Mouse (Mus musculus): Measurements from ENCODE around the gene Rora. TPM values are rescaled to one million over a fixed set of nuclear protein-coding genes. Genes with fewer than 3 reads are reported as not detected.

The Rora gene
- polyA plus RNA-seq, 1 experiment from 2014 or later = 4.4 TPM

- no peak overlapping the region for H3K4me2 ChIP-seq (ENCODE audit: low read length)
- no peaks in the 10 kb centered on the region for H3K36me3 ChIP-seq (ENCODE audit: control insufficient read depth, insufficient read depth, low read length)
- H3K4me3 ChIP-seq (ENCODE audit: low read depth, low read length) = no peak overlapping the region
- no peaks in the 10 kb centered on the region for H3K4me1 ChIP-seq (replicated peaks; ENCODE audit: control insufficient read depth, insufficient read depth, low read length)
- 59% methylated on average over 3 of the region's 3 CpGs for WGBS
- H3K9me3 ChIP-seq (ENCODE audit: control insufficient read depth, low read length) = no peaks in the 10 kb centered on the region
- H3K9ac ChIP-seq (ENCODE audit: low read length) = no peak overlapping the region
- H3K27me3 ChIP-seq (replicated peaks; ENCODE audit: control insufficient read depth, insufficient read depth, low read length) = no peaks in the 10 kb centered on the region
- no peak for ATAC-seq (replicated peaks; ENCODE audit: low FRiP score, low TSS enrichment, low read depth)
- DNase-seq (ENCODE audit: low spot score) = no peak
- no peak overlapping the region for H3K27ac ChIP-seq (ENCODE audit: low read depth)
These were observed 667.0 kb downstream of the Rora start for GRCm38 (mm10) chr9:69320635-69321027.

GRCm38 (mm10) chr9:69321956-69322355 lies 668.4 kb downstream of the Rora start:
- ATAC-seq (replicated peaks; ENCODE audit: low FRiP score, low TSS enrichment, low read depth) (no peak), DNase-seq (ENCODE audit: low spot score) (no peak)
- Histone ChIP-seq H3K4me1 (replicated peaks; ENCODE audit: control insufficient read depth, insufficient read depth, low read length) (no peaks in the 10 kb centered on the region), H3K4me3 (ENCODE audit: low read depth, low read length) (no peak overlapping the region), H3K36me3 (ENCODE audit: control insufficient read depth, insufficient read depth, low read length) (no peaks in the 10 kb centered on the region), H3K27me3 (replicated peaks; ENCODE audit: control insufficient read depth, insufficient read depth, low read length) (no peaks in the 10 kb centered on the region), H3K9me3 (ENCODE audit: control insufficient read depth, low read length) (no peaks in the 10 kb centered on the region), H3K27ac (ENCODE audit: low read depth) (no peak overlapping the region), H3K9ac (ENCODE audit: low read length) (no peak overlapping the region), H3K4me2 (ENCODE audit: low read length) (no peak overlapping the region)
- WGBS = 98% methylated on average over 1 of the region's 1 CpGs

GRCm38 (mm10) chr9:69323831-69324230 lies 670.2 kb downstream of the Rora start:
- H3K4me2 ChIP-seq (ENCODE audit: low read length) = no peak overlapping the region
- no peak for ATAC-seq (replicated peaks; ENCODE audit: low FRiP score, low TSS enrichment, low read depth)
- H3K4me3 ChIP-seq (ENCODE audit: low read depth, low read length) = no peak overlapping the region
- no peak for DNase-seq (ENCODE audit: low spot score)
- H3K4me1 ChIP-seq (replicated peaks; ENCODE audit: control insufficient read depth, insufficient read depth, low read length) = no peaks in the 10 kb centered on the region
- H3K9ac ChIP-seq (ENCODE audit: low read length) = no peak overlapping the region
- no peaks in the 10 kb centered on the region for H3K27me3 ChIP-seq (replicated peaks; ENCODE audit: control insufficient read depth, insufficient read depth, low read length)
- H3K27ac ChIP-seq (ENCODE audit: low read depth) = no peak overlapping the region
- WGBS = 63% methylated on average over 8 of the region's 8 CpGs
- no peaks in the 10 kb centered on the region for H3K36me3 ChIP-seq (ENCODE audit: control insufficient read depth, insufficient read depth, low read length)
- no peaks in the 10 kb centered on the region for H3K9me3 ChIP-seq (ENCODE audit: control insufficient read depth, low read length)

- no peaks in the 10 kb centered on the region for H3K4me1 ChIP-seq (replicated peaks; ENCODE audit: control insufficient read depth, insufficient read depth, low read length)
- H3K36me3 ChIP-seq (ENCODE audit: control insufficient read depth, insufficient read depth, low read length) = no peaks in the 10 kb centered on the region
- no peak overlapping the region for H3K9ac ChIP-seq (ENCODE audit: low read length)
- ATAC-seq (replicated peaks; ENCODE audit: low FRiP score, low TSS enrichment, low read depth) = no peak
- H3K27me3 ChIP-seq (replicated peaks; ENCODE audit: control insufficient read depth, insufficient read depth, low read length) = no peaks in the 10 kb centered on the region
- no peak overlapping the region for H3K4me2 ChIP-seq (ENCODE audit: low read length)
- H3K9me3 ChIP-seq (ENCODE audit: control insufficient read depth, low read length) = no peaks in the 10 kb centered on the region
- no peak overlapping the region for H3K4me3 ChIP-seq (ENCODE audit: low read depth, low read length)
- WGBS = 85% methylated on average over 9 of the region's 9 CpGs
- no peak overlapping the region for H3K27ac ChIP-seq (ENCODE audit: low read depth)
- no peak for DNase-seq (ENCODE audit: low spot score)
These were observed 673.5 kb downstream of the Rora start for GRCm38 (mm10) chr9:69327077-69327476.

- no peak overlapping the region for H3K4me2 ChIP-seq (ENCODE audit: low read length)
- no peak overlapping the region for H3K27ac ChIP-seq (ENCODE audit: low read depth)
- 82% methylated on average over 7 of the region's 7 CpGs for WGBS
These were observed 674.0 kb downstream of the Rora start for GRCm38 (mm10) chr9:69327591-69327990.

GRCm38 (mm10) chr9:69331790-69332189 lies 678.2 kb downstream of the Rora start:
- no peak for DNase-seq (ENCODE audit: low spot score)

More at GRCm38 (mm10) chr9:69327591-69327990, 674.0 kb downstream of the Rora start:
- H3K4me3 ChIP-seq (ENCODE audit: low read depth, low read length) = no peak overlapping the region
- no peak overlapping the region for H3K9ac ChIP-seq (ENCODE audit: low read length)
- DNase-seq (ENCODE audit: low spot score) (no peak), ATAC-seq (replicated peaks; ENCODE audit: low FRiP score, low TSS enrichment, low read depth) (no peak)
- no peaks in the 10 kb centered on the region for H3K36me3 ChIP-seq (ENCODE audit: control insufficient read depth, insufficient read depth, low read length)
- H3K4me1 ChIP-seq (replicated peaks; ENCODE audit: control insufficient read depth, insufficient read depth, low read length) = no peaks in the 10 kb centered on the region
- no peaks in the 10 kb centered on the region for H3K27me3 ChIP-seq (replicated peaks; ENCODE audit: control insufficient read depth, insufficient read depth, low read length)
- H3K9me3 ChIP-seq (ENCODE audit: control insufficient read depth, low read length) = no peaks in the 10 kb centered on the region

GRCm38 (mm10) chr9:69332802-69333568 lies 679.4 kb downstream of the Rora start:
- DNase-seq (ENCODE audit: low spot score) = no peak
- Histone ChIP-seq H3K27me3 (replicated peaks; ENCODE audit: control insufficient read depth, insufficient read depth, low read length) (no peaks in the 10 kb centered on the region), H3K4me3 (ENCODE audit: low read depth, low read length) (no peak overlapping the region), H3K4me2 (ENCODE audit: low read length) (no peak overlapping the region), H3K36me3 (ENCODE audit: control insufficient read depth, insufficient read depth, low read length) (no peaks in the 10 kb centered on the region), H3K9me3 (ENCODE audit: control insufficient read depth, low read length) (no peaks in the 10 kb centered on the region), H3K27ac (ENCODE audit: low read depth) (no peak overlapping the region), H3K9ac (ENCODE audit: low read length) (no peak overlapping the region), H3K4me1 (replicated peaks; ENCODE audit: control insufficient read depth, insufficient read depth, low read length) (peaks cover 9% of the 10 kb centered on the region)
- no peak for ATAC-seq (replicated peaks; ENCODE audit: low FRiP score, low TSS enrichment, low read depth)
- WGBS = 83% methylated on average over 14 of the region's 14 CpGs

More at GRCm38 (mm10) chr9:69331790-69332189, 678.2 kb downstream of the Rora start:
- no peak overlapping the region for H3K9ac ChIP-seq (ENCODE audit: low read length)
- no peak overlapping the region for H3K4me3 ChIP-seq (ENCODE audit: low read depth, low read length)
- H3K4me1 ChIP-seq (replicated peaks; ENCODE audit: control insufficient read depth, insufficient read depth, low read length) = peaks cover 9% of the 10 kb centered on the region
- 94% methylated on average over 3 of the region's 3 CpGs for WGBS
- H3K4me2 ChIP-seq (ENCODE audit: low read length) = no peak overlapping the region
- H3K9me3 ChIP-seq (ENCODE audit: control insufficient read depth, low read length) = no peaks in the 10 kb centered on the region
- no peak for ATAC-seq (replicated peaks; ENCODE audit: low FRiP score, low TSS enrichment, low read depth)
- no peaks in the 10 kb centered on the region for H3K27me3 ChIP-seq (replicated peaks; ENCODE audit: control insufficient read depth, insufficient read depth, low read length)
- H3K27ac ChIP-seq (ENCODE audit: low read depth) = no peak overlapping the region
- no peaks in the 10 kb centered on the region for H3K36me3 ChIP-seq (ENCODE audit: control insufficient read depth, insufficient read depth, low read length)

GRCm38 (mm10) chr9:69333654-69334053 lies 680.1 kb downstream of the Rora start:
- DNase-seq (ENCODE audit: low spot score) = no peak
- no peaks in the 10 kb centered on the region for H3K27me3 ChIP-seq (replicated peaks; ENCODE audit: control insufficient read depth, insufficient read depth, low read length)

GRCm38 (mm10) chr9:69334106-69334505 lies 680.5 kb downstream of the Rora start:
- no peak overlapping the region for H3K9ac ChIP-seq (ENCODE audit: low read length)
- peaks cover 9% of the 10 kb centered on the region for H3K4me1 ChIP-seq (replicated peaks; ENCODE audit: control insufficient read depth, insufficient read depth, low read length)
- no peak for ATAC-seq (replicated peaks; ENCODE audit: low FRiP score, low TSS enrichment, low read depth)
- no peaks in the 10 kb centered on the region for H3K36me3 ChIP-seq (ENCODE audit: control insufficient read depth, insufficient read depth, low read length)
- no peak for DNase-seq (ENCODE audit: low spot score)
- H3K4me2 ChIP-seq (ENCODE audit: low read length) = no peak overlapping the region
- H3K27me3 ChIP-seq (replicated peaks; ENCODE audit: control insufficient read depth, insufficient read depth, low read length) = no peaks in the 10 kb centered on the region
- no peaks in the 10 kb centered on the region for H3K9me3 ChIP-seq (ENCODE audit: control insufficient read depth, low read length)
- no peak overlapping the region for H3K27ac ChIP-seq (ENCODE audit: low read depth)
- no peak overlapping the region for H3K4me3 ChIP-seq (ENCODE audit: low read depth, low read length)
- 50% methylated on average over 8 of the region's 8 CpGs for WGBS

More at GRCm38 (mm10) chr9:69333654-69334053, 680.1 kb downstream of the Rora start:
- no peaks in the 10 kb centered on the region for H3K36me3 ChIP-seq (ENCODE audit: control insufficient read depth, insufficient read depth, low read length)
- H3K9me3 ChIP-seq (ENCODE audit: control insufficient read depth, low read length) = no peaks in the 10 kb centered on the region
- no peak for ATAC-seq (replicated peaks; ENCODE audit: low FRiP score, low TSS enrichment, low read depth)
- H3K4me3 ChIP-seq (ENCODE audit: low read depth, low read length) = no peak overlapping the region
- WGBS = 78% methylated on average over 4 of the region's 4 CpGs
- peaks cover 9% of the 10 kb centered on the region for H3K4me1 ChIP-seq (replicated peaks; ENCODE audit: control insufficient read depth, insufficient read depth, low read length)
- H3K4me2 ChIP-seq (ENCODE audit: low read length) = no peak overlapping the region
- no peak overlapping the region for H3K9ac ChIP-seq (ENCODE audit: low read length)
- no peak overlapping the region for H3K27ac ChIP-seq (ENCODE audit: low read depth)

Data from intestine, embryonic 14.5 days (tissue).